Mouse (Mus musculus) embryonic fibroblast, embryonic 13.5 days (primary cell): ENCODE results near the gene Morn4.

Source experiments
- CTCF ChIP-seq: IDR thresholded peaks from 2 replicates; pipeline ENCODE4 v1.5.1; 2011; ENCODE audit warnings: mild to moderate bottlenecking, control low read depth, low read length, moderate library complexity, borderline replicate concordance; ENCODE audit not compliant: insufficient read depth
- POLR2A ChIP-seq: IDR thresholded peaks from 2 replicates; pipeline ENCODE4 v1.6.1; 2011; ENCODE audit warnings: low read depth, mild to moderate bottlenecking, control low read depth, low read length, moderate library complexity

- TF ChIP-seq CTCF: no peak
- no peak for TF ChIP-seq POLR2A
Observed at GRCm38 (mm10) chr19:42115783-42116335, 29.7 kb upstream of the Morn4 start.
